Mouse (Mus musculus): ENCODE results near the gene Bdkrb2. TPM values are rescaled to one million over a fixed set of nuclear protein-coding genes. Genes with fewer than 3 reads are reported as not detected.

Gene Bdkrb2
- polyA plus RNA-seq, 1 experiment from 2014 or later: 2.6 TPM

GRCm38 (mm10) chr12:105622048-105622447, 59.0 kb downstream of the Bdkrb2 start:
- no peak overlapping the region for H3K4me3 ChIP-seq (replicated peaks)
- H3K36me3 ChIP-seq: peaks cover 75% of the 10 kb centered on the region
- H3K4me1 ChIP-seq: no peaks in the 10 kb centered on the region
- H3K4me2 ChIP-seq (replicated peaks): no peak overlapping the region
- no peak overlapping the region for H3K27ac ChIP-seq (replicated peaks)
- H3K9me3 ChIP-seq (replicated peaks): no peaks in the 10 kb centered on the region
- H3K9ac ChIP-seq: no peak overlapping the region
- H3K27me3 ChIP-seq: no peaks in the 10 kb centered on the region
- no peak for ATAC-seq (ENCODE audit: insufficient number of reproducible peaks, low FRiP score, low TSS enrichment, low read depth)
- WGBS: 92% methylated on average over 7 of the region's 7 CpGs

DNA sequence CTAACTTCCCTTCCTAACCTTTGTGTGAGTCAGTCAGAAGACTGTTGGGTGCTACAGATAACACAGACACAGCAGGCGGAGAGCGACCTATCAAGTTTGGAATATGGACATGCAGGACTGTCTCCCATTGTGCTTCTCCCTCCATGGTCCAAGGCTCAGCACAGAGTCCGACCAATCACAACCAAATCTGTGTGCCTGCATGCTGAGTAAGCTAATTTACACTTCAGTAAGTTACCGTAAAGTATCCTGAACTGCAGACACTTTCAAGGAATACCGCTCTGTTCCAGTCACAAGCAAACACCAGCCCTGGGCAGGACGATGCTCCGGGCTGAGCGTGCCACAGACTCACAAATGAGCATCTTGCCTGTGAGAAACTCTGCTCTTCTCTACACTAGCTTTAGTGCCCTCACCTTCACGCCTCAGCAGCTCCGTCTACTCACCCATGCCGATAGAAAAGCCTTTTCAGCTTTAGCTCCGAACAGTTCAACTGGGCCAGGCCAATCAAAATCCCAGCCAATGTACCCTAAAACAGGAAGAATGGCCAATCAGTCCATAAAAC, 60.0 kb downstream of the Bdkrb2 start:
- Histone ChIP-seq H3K4me2 (replicated peaks) (no peak overlapping the region), H3K4me3 (replicated peaks) (no peak overlapping the region), H3K9ac (no peak overlapping the region), H3K27me3 (no peaks in the 10 kb centered on the region), H3K27ac (replicated peaks) (no peak overlapping the region), H3K36me3 (peaks cover 72% of the 10 kb centered on the region), H3K4me1 (no peaks in the 10 kb centered on the region), H3K9me3 (replicated peaks) (no peaks in the 10 kb centered on the region)
- no peak for ATAC-seq (ENCODE audit: insufficient number of reproducible peaks, low FRiP score, low TSS enrichment, low read depth)
- WGBS: 88% methylated on average over 12 of the region's 12 CpGs

DNA sequence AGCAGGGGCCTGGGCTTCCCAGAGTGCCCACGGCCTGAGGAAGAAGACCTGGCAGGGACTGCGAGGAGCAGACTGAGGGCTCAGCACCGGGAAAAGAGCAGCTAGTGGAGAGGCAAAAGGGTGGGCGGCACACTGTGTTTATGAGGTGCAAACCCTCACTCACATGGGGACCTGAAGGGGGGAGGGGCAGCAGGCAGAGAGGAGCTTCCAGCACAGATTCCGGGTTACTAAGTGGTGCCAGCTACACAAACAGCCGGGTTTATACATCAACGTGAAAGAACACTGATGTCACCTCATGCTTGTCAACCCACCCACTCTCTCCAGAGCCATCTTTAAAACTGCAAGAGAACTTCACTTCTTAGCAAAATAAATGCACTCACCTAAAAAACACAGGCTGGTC, 62.8 kb downstream of the Bdkrb2 start:
- Histone ChIP-seq H3K27ac (replicated peaks) (no peak overlapping the region), H3K4me1 (no peaks in the 10 kb centered on the region), H3K9me3 (replicated peaks) (no peaks in the 10 kb centered on the region), H3K4me3 (replicated peaks) (no peak overlapping the region), H3K36me3 (peaks cover 58% of the 10 kb centered on the region), H3K27me3 (no peaks in the 10 kb centered on the region), H3K4me2 (replicated peaks) (no peak overlapping the region), H3K9ac (no peak overlapping the region)
- WGBS: 62% methylated on average over 7 of the region's 7 CpGs
- ATAC-seq (ENCODE audit: insufficient number of reproducible peaks, low FRiP score, low TSS enrichment, low read depth): no peak

DNA sequence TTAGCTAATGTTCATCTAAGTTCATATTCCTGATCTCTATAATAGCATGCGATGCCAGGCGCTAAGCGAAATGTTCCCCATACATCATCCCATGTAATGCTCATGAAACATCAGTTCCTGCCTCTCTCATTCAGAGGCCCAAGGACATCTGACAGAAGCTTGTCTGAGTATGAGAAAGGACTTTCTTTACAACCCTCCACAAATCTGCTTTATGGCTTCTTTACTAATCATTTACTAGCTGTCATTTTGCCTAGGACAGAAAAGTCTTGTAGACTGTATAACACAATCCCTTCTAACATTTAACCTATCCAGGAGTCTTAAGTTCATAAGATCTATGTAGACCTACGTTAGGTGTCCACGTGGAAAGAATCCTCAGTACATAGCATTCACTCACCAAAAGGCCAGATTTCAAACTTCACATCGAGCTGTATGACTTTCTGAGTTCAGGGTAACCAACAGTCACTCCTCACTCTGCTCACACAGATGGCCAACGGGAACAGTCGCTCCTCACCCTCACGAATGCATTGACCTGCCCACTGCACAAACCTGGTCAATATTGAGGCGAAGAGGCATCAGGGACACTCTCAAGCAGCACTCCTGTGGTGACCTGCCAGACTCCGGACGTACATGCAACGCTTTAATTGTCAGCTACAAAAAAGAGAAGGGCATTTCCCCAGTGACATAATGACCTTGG, 71.5 kb downstream of the Bdkrb2 start:
- H3K9ac ChIP-seq: no peak overlapping the region
- no peaks in the 10 kb centered on the region for H3K4me1 ChIP-seq
- no peaks in the 10 kb centered on the region for H3K27me3 ChIP-seq
- no peak overlapping the region for H3K27ac ChIP-seq (replicated peaks)
- H3K9me3 ChIP-seq (replicated peaks): no peaks in the 10 kb centered on the region
- H3K36me3 ChIP-seq: peaks cover 72% of the 10 kb centered on the region
- H3K4me2 ChIP-seq (replicated peaks): no peak overlapping the region
- ATAC-seq (ENCODE audit: insufficient number of reproducible peaks, low FRiP score, low TSS enrichment, low read depth): no peak
- WGBS: 97% methylated on average over 13 of the region's 13 CpGs
- H3K4me3 ChIP-seq (replicated peaks): no peak overlapping the region

GRCm38 (mm10) chr12:105636551-105636950, 73.5 kb downstream of the Bdkrb2 start:
- no peaks in the 10 kb centered on the region for H3K27me3 ChIP-seq
- no peak for ATAC-seq (ENCODE audit: insufficient number of reproducible peaks, low FRiP score, low TSS enrichment, low read depth)
- peaks cover 85% of the 10 kb centered on the region for H3K36me3 ChIP-seq

GRCm38 (mm10) chr12:105637554-105637953, 74.5 kb downstream of the Bdkrb2 start:
- Histone ChIP-seq H3K36me3 (peaks cover 90% of the 10 kb centered on the region), H3K9me3 (replicated peaks) (no peaks in the 10 kb centered on the region), H3K4me2 (replicated peaks) (no peak overlapping the region), H3K27me3 (no peaks in the 10 kb centered on the region), H3K4me3 (replicated peaks) (no peak overlapping the region), H3K4me1 (no peaks in the 10 kb centered on the region), H3K27ac (replicated peaks) (no peak overlapping the region), H3K9ac (no peak overlapping the region)
- no peak for ATAC-seq (ENCODE audit: insufficient number of reproducible peaks, low FRiP score, low TSS enrichment, low read depth)
- 75% methylated on average over 4 of the region's 4 CpGs for WGBS

More at GRCm38 (mm10) chr12:105636551-105636950, 73.5 kb downstream of the Bdkrb2 start:
- Histone ChIP-seq H3K4me3 (replicated peaks) (no peak overlapping the region), H3K27ac (replicated peaks) (no peak overlapping the region), H3K4me1 (no peaks in the 10 kb centered on the region), H3K9me3 (replicated peaks) (no peaks in the 10 kb centered on the region), H3K9ac (no peak overlapping the region), H3K4me2 (replicated peaks) (no peak overlapping the region)
- 87% methylated on average over 9 of the region's 9 CpGs for WGBS

- no peak for ATAC-seq (ENCODE audit: insufficient number of reproducible peaks, low FRiP score, low TSS enrichment, low read depth)
- Histone ChIP-seq H3K9ac (no peak overlapping the region), H3K36me3 (peaks cover 96% of the 10 kb centered on the region), H3K4me1 (no peaks in the 10 kb centered on the region), H3K4me3 (replicated peaks) (no peak overlapping the region), H3K9me3 (replicated peaks) (no peaks in the 10 kb centered on the region), H3K27me3 (no peaks in the 10 kb centered on the region), H3K27ac (replicated peaks) (no peak overlapping the region), H3K4me2 (replicated peaks) (no peak overlapping the region)
- 89% methylated on average over 11 of the region's 11 CpGs for WGBS
These were observed 79.8 kb downstream of the Bdkrb2 start for GRCm38 (mm10) chr12:105642770-105643321.

Other genes starting within 250 kb of the Bdkrb2 start
- gene Tunar, start 229.4 kb upstream of the Bdkrb2 start, polyA plus RNA-seq (2015; fragmentation: Nextera tagmentation; extraction: Ambion mirVana): 0.37 and 0.38 TPM in 2 replicates
- gene D430019H16Rik, start 109.4 kb upstream of the Bdkrb2 start, polyA plus RNA-seq (2015; fragmentation: Nextera tagmentation; extraction: Ambion mirVana): 1.6 and 1.7 TPM in 2 replicates
- 0.52 and 0.53 TPM in 2 replicates for gene Bdkrb1, start 39.9 kb downstream of the Bdkrb2 start, polyA plus RNA-seq (2015; fragmentation: Nextera tagmentation; extraction: Ambion mirVana)
- gene Gskip, start 121.6 kb downstream of the Bdkrb2 start, polyA plus RNA-seq (2015; fragmentation: Nextera tagmentation; extraction: Ambion mirVana): 31.3 and 33.1 TPM in 2 replicates
- gene Atg2b, start 122.0 kb downstream of the Bdkrb2 start, polyA plus RNA-seq (2015; fragmentation: Nextera tagmentation; extraction: Ambion mirVana): 12.8 and 14.6 TPM in 2 replicates
- gene Ak7, start 142.8 kb downstream of the Bdkrb2 start, polyA plus RNA-seq (2015; fragmentation: Nextera tagmentation; extraction: Ambion mirVana): 2.9 and 4.7 TPM in 2 replicates
- gene Papola, start 221.5 kb downstream of the Bdkrb2 start, polyA plus RNA-seq (2015; fragmentation: Nextera tagmentation; extraction: Ambion mirVana): 180 and 186 TPM in 2 replicates

Data from embryonic facial prominence, embryonic 15.5 days (tissue).